Mouse (Mus musculus) left cerebral cortex, postnatal 36 days (tissue): Measurements from ENCODE around the gene Gtf2i. TPM values are rescaled to one million over a fixed set of nuclear protein-coding genes. Genes with fewer than 3 reads are reported as not detected.
"Not testable (repeated sequence)": the region's sequence is repeated elsewhere in the genome, so short reads cannot be mapped to it uniquely, and the experiment has no call there.

Source experiments
- DNase-seq, 2 experiments: peaks; one replicate each; pipeline ENCODE4 v3.0.0; 2021 to 2022; ENCODE audit warnings: low spot score in 2 of 2, mixed read lengths in 1 of 2
- intact Hi-C: fragments of 180-260 bp; cut with DNase I; formaldehyde crosslinking; loops from one replicate; pipeline ENCODE4 v1.15.1; 2025
- total RNA-seq, 2 experiments: library from RNA; stranded (reverse); gene quantifications; 2 replicates each; pipeline ENCODE4 v1.2.3; 2021

Gtf2i gene
- 100 to 1,000 TPM; 212 to 223 TPM for total RNA-seq

- intact Hi-C loops, result no loop called here
- peak; percentile 95 for DNase-seq
Measured at GRCm38 (mm10) chr5:134314688-134315622, at the start of gene Gtf2i. Gene Gtf2i (minus strand): TSS chr5:134314760.

GRCm38 (mm10) chr5:134359101-134359500 is 44.5 kb upstream of the Gtf2i start:
- intact Hi-C loops, result no loop called here
- DNase-seq, result no peak

- DNase-seq, intact Hi-C loops: not testable (repeated sequence)
Measured at GRCm38 (mm10) chr5:134355372-134355771, 40.8 kb upstream of the Gtf2i start.

GRCm38 (mm10) chr5:134353117-134353516 is 38.6 kb upstream of the Gtf2i start:
- DNase-seq, result peak in 1 of 2 experiments; percentile 10
- intact Hi-C loops, result no loop called here

- intact Hi-C loops, result no loop called here
- DNase-seq, result peak in 1 of 2 experiments; percentile 10
Measured at GRCm38 (mm10) chr5:134352527-134353001, 38.0 kb upstream of the Gtf2i start.

- intact Hi-C loops, result no loop called here
- DNase-seq, result peak; percentile 37 to 54
Measured at GRCm38 (mm10) chr5:134350660-134351059, 36.1 kb upstream of the Gtf2i start.

GRCm38 (mm10) chr5:134347066-134347465 is 32.5 kb upstream of the Gtf2i start:
- no peak for DNase-seq
- intact Hi-C loops, result loop anchor here (2.0 to 10.0 kb wide), 2 partner anchors 72 to 164 kb away; no protein-coding TSS in a partner anchor

- no peak for DNase-seq
- intact Hi-C loops, result loop anchor here (10.0 kb wide), 1 partner anchor 71 kb away; no protein-coding TSS in a partner anchor
Measured at GRCm38 (mm10) chr5:134345449-134345848, 30.9 kb upstream of the Gtf2i start.

- intact Hi-C loops, result loop anchor here (10.0 kb wide), 1 partner anchor 69 kb away; no protein-coding TSS in a partner anchor
- no peak for DNase-seq
Measured at GRCm38 (mm10) chr5:134344076-134344475, 29.5 kb upstream of the Gtf2i start.

GRCm38 (mm10) chr5:134343530-134343929 is 29.0 kb upstream of the Gtf2i start:
- not testable (repeated sequence) for DNase-seq
- intact Hi-C loops, result loop anchor here (10.0 kb wide), 1 partner anchor 69 kb away; no protein-coding TSS in a partner anchor

- no peak for DNase-seq
- intact Hi-C loops, result loop anchor here (10.0 kb wide), 1 partner anchor 68 kb away; no protein-coding TSS in a partner anchor
Measured at GRCm38 (mm10) chr5:134342503-134343205, 28.1 kb upstream of the Gtf2i start.

- intact Hi-C loops, result loop anchor here (10.0 kb wide), 1 partner anchor 67 kb away; no protein-coding TSS in a partner anchor
- DNase-seq, result no peak
Measured at GRCm38 (mm10) chr5:134341721-134342120, 27.2 kb upstream of the Gtf2i start.

- no peak for DNase-seq
- intact Hi-C loops, result loop anchor here (10.0 kb wide), 1 partner anchor 67 kb away; no protein-coding TSS in a partner anchor
Measured at GRCm38 (mm10) chr5:134341321-134341720, 26.8 kb upstream of the Gtf2i start.

GRCm38 (mm10) chr5:134340101-134340522 is 25.6 kb upstream of the Gtf2i start:
- intact Hi-C loops, result loop anchor here (10.0 kb wide), 1 partner anchor 65 kb away; no protein-coding TSS in a partner anchor
- no peak for DNase-seq

GRCm38 (mm10) chr5:134337012-134337411 is 22.5 kb upstream of the Gtf2i start:
- intact Hi-C loops, result not testable (repeated sequence)

GRCm38 (mm10) chr5:134332743-134333142 is 18.2 kb upstream of the Gtf2i start:
- no peak for DNase-seq
- intact Hi-C loops, result no loop called here

More at GRCm38 (mm10) chr5:134337012-134337411, 22.5 kb upstream of the Gtf2i start:
- DNase-seq, result not testable (repeated sequence)

GRCm38 (mm10) chr5:134330082-134330481 is 15.5 kb upstream of the Gtf2i start:
- intact Hi-C loops, result no loop called here
- DNase-seq, result no peak

GRCm38 (mm10) chr5:134329311-134329710 is 14.8 kb upstream of the Gtf2i start:
- intact Hi-C loops, result no loop called here
- DNase-seq, result no peak

GRCm38 (mm10) chr5:134328482-134329001 is 14.0 kb upstream of the Gtf2i start:
- DNase-seq, result no peak
- intact Hi-C loops, result no loop called here
